Mouse (Mus musculus) bone marrow, adult 2 months (tissue): ENCODE measurements around the gene Gm10300.

Source experiments
- CTCF ChIP-seq: fragments of 200-500 bp; IDR thresholded peaks from 2 replicates; pipeline ENCODE4 v1.5.1; 2011; ENCODE audit warnings: low read length, control low read depth; ENCODE audit not compliant: control insufficient read depth, insufficient read depth
- POLR2A ChIP-seq: fragments of 200-500 bp; IDR thresholded peaks from 2 replicates; pipeline ENCODE4 v1.6.1; 2011; ENCODE audit warnings: low read depth, mild to moderate bottlenecking, control low read depth, low read length, borderline replicate concordance; ENCODE audit not compliant: control insufficient read depth

DNA sequence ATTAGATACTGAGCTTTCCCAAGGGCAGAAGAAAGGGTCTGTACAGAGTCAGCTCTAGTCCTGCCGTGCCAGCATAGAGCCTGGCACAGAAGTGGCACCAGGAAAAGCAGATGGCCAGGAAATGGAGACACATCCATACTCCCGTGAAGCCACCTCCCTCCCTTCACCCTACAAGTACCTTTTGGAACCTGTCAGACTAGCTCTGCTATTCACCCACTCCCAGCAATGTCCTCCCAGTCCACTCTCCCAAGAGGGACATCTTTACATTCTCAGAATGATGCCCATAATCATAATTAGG lies 6.6 kb upstream of the Gm10300 start:
- no peak for TF ChIP-seq POLR2A
- no peak for TF ChIP-seq CTCF
